Mouse (Mus musculus): ENCODE data around the gene Ffar3. TPM values are rescaled to one million over a fixed set of nuclear protein-coding genes. Genes with fewer than 3 reads are reported as not detected.

Ffar3 gene
- polyA plus RNA-seq (2015; fragmentation: Nextera tagmentation; extraction: Ambion mirVana) = 0.54 and 0.83 TPM in 2 replicates

GRCm38 (mm10) chr7:30856078-30856477 lies at the start of gene Ffar3:
Gene Ffar3 (minus strand): TSS chr7:30856178.
- Histone ChIP-seq H3K9ac (no peak within 1 kb of the TSS), H3K36me3 (no peaks in the 10 kb centered on the region), H3K27me3 (replicated peaks) (no peaks in the 10 kb centered on the region; the same call in 1 of the 2 replicates), H3K9me3 (no peaks in the 10 kb centered on the region), H3K4me3 (replicated peaks) (no peak within 1 kb of the TSS), H3K27ac (no peak within 1 kb of the TSS), H3K4me2 (replicated peaks) (no peak within 1 kb of the TSS), H3K4me1 (replicated peaks) (peaks cover 4% of the 10 kb centered on the region; the same call in 1 of the 2 replicates)
- ATAC-seq = no peak
- WGBS = 69% methylated on average over 6 of the region's 6 CpGs

GRCm38 (mm10) chr7:30904042-30904441 lies 48.1 kb upstream of the Ffar3 start:
- no peak overlapping the region for H3K27ac ChIP-seq
- 40% methylated on average over 4 of the region's 4 CpGs for WGBS
- no peaks in the 10 kb centered on the region for H3K9me3 ChIP-seq
- no peaks in the 10 kb centered on the region for H3K27me3 ChIP-seq (replicated peaks)
- no peak overlapping the region for H3K4me3 ChIP-seq (replicated peaks)
- no peaks in the 10 kb centered on the region for H3K36me3 ChIP-seq
- H3K4me2 ChIP-seq (replicated peaks) = no peak overlapping the region
- no peak overlapping the region for H3K9ac ChIP-seq
- no peak for ATAC-seq
- 0 out of 2 replicates have a peak, but pooled peaks cover 7% of the 10 kb centered on the region for H3K4me1 ChIP-seq (replicated peaks)

DNA sequence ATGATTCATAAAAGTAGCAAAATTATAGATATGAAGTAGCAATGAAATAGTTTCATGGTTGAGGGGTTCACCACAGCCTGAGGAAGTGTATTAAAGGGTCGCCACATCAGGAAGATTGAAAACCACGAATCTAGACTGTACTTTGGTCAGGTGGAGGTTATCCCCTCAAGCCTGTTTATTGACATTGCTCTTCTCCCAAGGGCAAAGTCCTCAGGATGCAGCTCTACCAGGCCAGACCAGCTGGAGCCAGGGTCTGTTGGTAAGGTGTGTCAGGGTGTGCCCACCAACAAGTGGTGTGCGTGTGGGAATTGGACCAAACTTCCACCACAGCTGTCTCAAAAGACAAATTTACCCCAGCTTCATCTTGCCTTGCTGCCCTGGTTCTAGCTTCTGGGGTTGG lies 39.2 kb upstream of the Ffar3 start:
- 68% methylated on average over 3 of the region's 3 CpGs for WGBS
- H3K9ac ChIP-seq = no peak overlapping the region
- H3K27ac ChIP-seq = no peak overlapping the region
- H3K4me3 ChIP-seq (replicated peaks) = no peak overlapping the region
- no peak overlapping the region for H3K4me2 ChIP-seq (replicated peaks)
- H3K36me3 ChIP-seq = no peaks in the 10 kb centered on the region
- H3K27me3 ChIP-seq (replicated peaks) = no peaks in the 10 kb centered on the region
- ATAC-seq = no peak
- no peaks in the 10 kb centered on the region for H3K9me3 ChIP-seq
- peaks cover 9% of the 10 kb centered on the region for H3K4me1 ChIP-seq (replicated peaks)

- Histone ChIP-seq H3K9me3 (no peaks in the 10 kb centered on the region), H3K27me3 (replicated peaks) (no peaks in the 10 kb centered on the region), H3K4me3 (replicated peaks) (no peak overlapping the region), H3K4me2 (replicated peaks) (no peak overlapping the region), H3K4me1 (replicated peaks) (peaks cover 9% of the 10 kb centered on the region), H3K27ac (no peak overlapping the region), H3K36me3 (no peaks in the 10 kb centered on the region), H3K9ac (no peak overlapping the region)
- WGBS = 33% methylated on average over 3 of the region's 3 CpGs
- peak; percentile 64 for ATAC-seq
These were observed 36.5 kb upstream of the Ffar3 start for GRCm38 (mm10) chr7:30892515-30892914.

DNA sequence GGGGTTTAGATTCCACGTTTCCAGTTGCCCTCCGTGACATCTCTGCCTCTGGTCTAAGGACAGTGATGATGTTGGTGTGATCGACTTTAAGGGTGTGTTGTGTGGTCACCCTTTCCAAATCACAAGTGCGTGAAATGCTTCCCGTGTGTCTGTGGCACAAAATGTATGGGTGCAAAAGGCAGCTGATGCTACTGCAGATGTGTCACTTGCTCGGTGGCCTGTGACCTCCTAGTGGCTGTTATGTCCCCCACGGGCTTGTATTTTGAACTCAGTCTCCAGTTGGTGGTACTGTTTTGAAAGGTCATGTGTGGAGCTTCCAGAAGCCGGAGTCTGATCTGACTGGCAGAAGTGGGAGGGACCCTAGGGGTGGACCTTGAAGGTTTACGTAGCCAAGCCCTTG lies 35.8 kb upstream of the Ffar3 start:
- H3K9ac ChIP-seq = no peak overlapping the region
- H3K27me3 ChIP-seq (replicated peaks) = no peaks in the 10 kb centered on the region
- no peak overlapping the region for H3K4me2 ChIP-seq (replicated peaks)
- 75% methylated on average over 9 of the region's 9 CpGs for WGBS
- H3K36me3 ChIP-seq = no peaks in the 10 kb centered on the region
- no peak overlapping the region for H3K27ac ChIP-seq
- H3K4me1 ChIP-seq (replicated peaks) = peaks cover 9% of the 10 kb centered on the region
- H3K4me3 ChIP-seq (replicated peaks) = no peak overlapping the region
- ATAC-seq = no peak
- no peaks in the 10 kb centered on the region for H3K9me3 ChIP-seq

GRCm38 (mm10) chr7:30890681-30891080 lies 34.7 kb upstream of the Ffar3 start:
- Histone ChIP-seq H3K9me3 (no peaks in the 10 kb centered on the region), H3K4me3 (replicated peaks) (no peak overlapping the region), H3K9ac (no peak overlapping the region), H3K36me3 (no peaks in the 10 kb centered on the region), H3K4me1 (replicated peaks) (peaks cover 9% of the 10 kb centered on the region), H3K27me3 (replicated peaks) (no peaks in the 10 kb centered on the region), H3K4me2 (replicated peaks) (no peak overlapping the region), H3K27ac (no peak overlapping the region)
- ATAC-seq = no peak
- WGBS = 56% methylated on average over 2 of the region's 2 CpGs

GRCm38 (mm10) chr7:30888786-30889185 lies 32.8 kb upstream of the Ffar3 start:
- no peak overlapping the region for H3K4me2 ChIP-seq (replicated peaks)
- no peaks in the 10 kb centered on the region for H3K36me3 ChIP-seq
- peaks cover 7% of the 10 kb centered on the region for H3K4me1 ChIP-seq (replicated peaks)
- no peak overlapping the region for H3K27ac ChIP-seq
- H3K9ac ChIP-seq = no peak overlapping the region
- H3K27me3 ChIP-seq (replicated peaks) = no peaks in the 10 kb centered on the region
- 65% methylated on average over 7 of the region's 7 CpGs for WGBS
- no peaks in the 10 kb centered on the region for H3K9me3 ChIP-seq
- no peak for ATAC-seq
- H3K4me3 ChIP-seq (replicated peaks) = no peak overlapping the region

DNA sequence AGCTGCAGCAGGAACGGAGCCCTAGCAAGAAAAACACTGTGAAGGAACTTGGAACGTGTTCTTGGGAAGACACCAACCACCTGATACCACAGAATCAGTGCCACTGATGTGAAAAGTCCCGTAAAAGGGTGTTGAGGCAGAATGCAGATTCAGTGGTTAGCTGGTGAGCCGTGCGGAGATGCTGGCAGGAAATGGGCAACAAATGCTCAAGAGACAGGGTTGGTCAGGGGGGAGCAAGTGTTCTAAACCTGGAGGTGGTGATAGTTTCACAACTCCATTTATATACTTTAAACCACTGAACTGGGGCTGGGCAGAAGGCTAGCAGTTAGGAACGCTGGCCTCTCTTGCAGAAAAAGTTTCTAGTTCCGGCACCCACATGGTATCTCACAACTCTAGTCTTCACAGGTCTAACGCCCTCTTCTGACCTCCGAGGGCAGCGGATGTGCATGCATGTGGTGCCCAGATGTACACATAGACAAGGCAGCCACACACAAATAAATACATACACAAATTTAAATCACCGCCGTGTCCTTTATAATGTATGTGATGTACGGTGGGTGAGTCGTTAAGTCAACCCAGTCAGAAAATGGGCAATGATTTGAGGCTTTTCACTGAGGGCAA lies 31.7 kb upstream of the Ffar3 start:
- Histone ChIP-seq H3K4me2 (replicated peaks) (no peak overlapping the region), H3K36me3 (no peaks in the 10 kb centered on the region), H3K9ac (no peak overlapping the region), H3K4me1 (replicated peaks) (peaks cover 6% of the 10 kb centered on the region), H3K27ac (no peak overlapping the region), H3K27me3 (replicated peaks) (no peaks in the 10 kb centered on the region), H3K9me3 (no peaks in the 10 kb centered on the region), H3K4me3 (replicated peaks) (no peak overlapping the region)
- WGBS = 80% methylated on average over 14 of the region's 14 CpGs
- no peak for ATAC-seq

GRCm38 (mm10) chr7:30886852-30887251 lies 30.9 kb upstream of the Ffar3 start:
- Histone ChIP-seq H3K4me3 (replicated peaks) (no peak overlapping the region), H3K9ac (no peak overlapping the region), H3K36me3 (no peaks in the 10 kb centered on the region), H3K27me3 (replicated peaks) (no peaks in the 10 kb centered on the region), H3K9me3 (no peaks in the 10 kb centered on the region), H3K4me1 (replicated peaks) (no peaks in the 10 kb centered on the region), H3K4me2 (replicated peaks) (no peak overlapping the region), H3K27ac (no peak overlapping the region)
- no peak for ATAC-seq
- WGBS = 85% methylated on average over 4 of the region's 4 CpGs

- no peak overlapping the region for H3K9ac ChIP-seq
- H3K27me3 ChIP-seq (replicated peaks) = no peaks in the 10 kb centered on the region
- no peak for ATAC-seq
- no peak overlapping the region for H3K4me3 ChIP-seq (replicated peaks)
- no peak overlapping the region for H3K27ac ChIP-seq
- no peaks in the 10 kb centered on the region; the same call in 1 of the 2 replicates for H3K4me1 ChIP-seq (replicated peaks)
- H3K9me3 ChIP-seq = no peaks in the 10 kb centered on the region
- H3K4me2 ChIP-seq (replicated peaks) = no peak overlapping the region
- H3K36me3 ChIP-seq = no peaks in the 10 kb centered on the region
These were observed 28.1 kb upstream of the Ffar3 start for GRCm38 (mm10) chr7:30884047-30884446.

- ATAC-seq = no peak
- H3K4me1 ChIP-seq (replicated peaks) = no peaks in the 10 kb centered on the region; the same call in 1 of the 2 replicates
- no peak overlapping the region for H3K4me3 ChIP-seq (replicated peaks)
- no peak overlapping the region for H3K27ac ChIP-seq
- no peak overlapping the region for H3K9ac ChIP-seq
- no peaks in the 10 kb centered on the region for H3K9me3 ChIP-seq
- H3K27me3 ChIP-seq (replicated peaks) = no peaks in the 10 kb centered on the region
- 75% methylated on average over 3 of the region's 3 CpGs for WGBS
- no peak overlapping the region for H3K4me2 ChIP-seq (replicated peaks)
- no peaks in the 10 kb centered on the region for H3K36me3 ChIP-seq
These were observed 25.4 kb upstream of the Ffar3 start for GRCm38 (mm10) chr7:30881367-30881766.

GRCm38 (mm10) chr7:30880176-30880575 lies 24.2 kb upstream of the Ffar3 start, which contains the start of gene Cd22:
Gene Cd22 (minus strand): TSS chr7:30880342.
- no peak for ATAC-seq
- Histone ChIP-seq H3K27ac (no peak within 1 kb of the TSS), H3K4me1 (replicated peaks) (no peaks in the 10 kb centered on the region; the same call in 1 of the 2 replicates), H3K4me3 (replicated peaks) (no peak within 1 kb of the TSS), H3K27me3 (replicated peaks) (no peaks in the 10 kb centered on the region), H3K4me2 (replicated peaks) (no peak within 1 kb of the TSS), H3K36me3 (no peaks in the 10 kb centered on the region), H3K9ac (0 out of 2 replicates have a peak within 1 kb of the TSS, but pooled peaks have one; percentile 21), H3K9me3 (no peaks in the 10 kb centered on the region)
- 63% methylated on average over 7 of the region's 7 CpGs for WGBS

- no peak overlapping the region for H3K4me2 ChIP-seq (replicated peaks)
- ATAC-seq = no peak
- H3K36me3 ChIP-seq = no peaks in the 10 kb centered on the region
- H3K4me1 ChIP-seq (replicated peaks) = no peaks in the 10 kb centered on the region; the same call in 1 of the 2 replicates
- no peak overlapping the region for H3K27ac ChIP-seq
- H3K4me3 ChIP-seq (replicated peaks) = no peak overlapping the region
- H3K9me3 ChIP-seq = no peaks in the 10 kb centered on the region
- H3K27me3 ChIP-seq (replicated peaks) = no peaks in the 10 kb centered on the region
- WGBS = 84% methylated on average over 6 of the region's 6 CpGs
- no peak overlapping the region for H3K9ac ChIP-seq
These were observed 23.0 kb upstream of the Ffar3 start for GRCm38 (mm10) chr7:30878950-30879349.

Measured in intestine, embryonic 15.5 days (tissue).